Mouse (Mus musculus): ENCODE results near the gene Gng2.

The Gng2 gene

GRCm38 (mm10) chr14:19977271-19978024 is at the start of gene Gng2:
Gene Gng2, minus strand, starts transcription at chr14:19977627.
- no peak for DNase-seq (ENCODE audit: low spot score in 2 of 2)

GRCm38 (mm10) chr14:20024888-20025719 is 47.7 kb upstream of the Gng2 start:
- DNase-seq (ENCODE audit: low spot score in 2 of 2): no peak

- no peak for DNase-seq (ENCODE audit: low spot score in 2 of 2)
Observed at GRCm38 (mm10) chr14:20023939-20024338, 46.5 kb upstream of the Gng2 start.

GRCm38 (mm10) chr14:20019486-20019885 is 42.1 kb upstream of the Gng2 start:
- no peak for DNase-seq (ENCODE audit: low spot score in 2 of 2)

GRCm38 (mm10) chr14:20012506-20013275 is 35.3 kb upstream of the Gng2 start:
- DNase-seq (ENCODE audit: low spot score in 2 of 2): no peak

- DNase-seq (ENCODE audit: low spot score in 2 of 2): no peak
Observed at GRCm38 (mm10) chr14:20007446-20007845, 30.0 kb upstream of the Gng2 start.

GRCm38 (mm10) chr14:20004777-20005289 is 27.4 kb upstream of the Gng2 start:
- DNase-seq (ENCODE audit: low spot score in 2 of 2): no peak

- DNase-seq (ENCODE audit: low spot score in 2 of 2): no peak
Observed at GRCm38 (mm10) chr14:19996853-19997252, 19.4 kb upstream of the Gng2 start.

- no peak for DNase-seq (ENCODE audit: low spot score in 2 of 2)
Observed at GRCm38 (mm10) chr14:19995943-19996342, 18.5 kb upstream of the Gng2 start.

GRCm38 (mm10) chr14:19994068-19994467 is 16.6 kb upstream of the Gng2 start:
- no peak for DNase-seq (ENCODE audit: low spot score in 2 of 2)

GRCm38 (mm10) chr14:19993570-19993883 is 16.1 kb upstream of the Gng2 start:
- no peak for DNase-seq (ENCODE audit: low spot score in 2 of 2)

- no peak for DNase-seq (ENCODE audit: low spot score in 2 of 2)
Observed at GRCm38 (mm10) chr14:19992873-19993569, 15.6 kb upstream of the Gng2 start.

- no peak for DNase-seq (ENCODE audit: low spot score in 2 of 2)
Observed at GRCm38 (mm10) chr14:19991861-19992260, 14.4 kb upstream of the Gng2 start.

GRCm38 (mm10) chr14:19990436-19990993 is 13.1 kb upstream of the Gng2 start:
- no peak for DNase-seq (ENCODE audit: low spot score in 2 of 2)

- DNase-seq (ENCODE audit: low spot score in 2 of 2): no peak
Observed at GRCm38 (mm10) chr14:19988410-19988809, 11.0 kb upstream of the Gng2 start.

- DNase-seq (ENCODE audit: low spot score in 2 of 2): no peak
Observed at GRCm38 (mm10) chr14:19987358-19987834, 10.0 kb upstream of the Gng2 start.

- DNase-seq (ENCODE audit: low spot score in 2 of 2): no peak
Observed at GRCm38 (mm10) chr14:19986614-19987357, 9.4 kb upstream of the Gng2 start.

- no peak for DNase-seq (ENCODE audit: low spot score in 2 of 2)
Observed at GRCm38 (mm10) chr14:19985912-19986613, 8.6 kb upstream of the Gng2 start.

- DNase-seq (ENCODE audit: low spot score in 2 of 2): no peak
Observed at GRCm38 (mm10) chr14:19985107-19985911, 7.9 kb upstream of the Gng2 start.
